Mouse (Mus musculus) midbrain, postnatal 0 days (tissue): Measurements from ENCODE around the gene Slx1b. TPM values are rescaled to one million over a fixed set of nuclear protein-coding genes. Genes with fewer than 3 reads are reported as not detected.
A peak's percentile ranks its signal among the peaks of the same experiment; 100 is the strongest.
"Not testable (repeated sequence)": the region's sequence is repeated elsewhere in the genome, so short reads cannot be mapped to it uniquely, and the experiment has no call there.

Source experiments
- ATAC-seq: fragments of 200-750 bp; cut with Nextera tagmentation; 2 replicates; pipeline ENCODE4 v1.8.0; 2017; ENCODE audit warnings: moderate number of reproducible peaks, mild to moderate bottlenecking, moderate TSS enrichment, moderate library complexity; ENCODE audit not compliant: low FRiP score
- DNase-seq: peaks from one replicate; pipeline ENCODE4 v3.0.0-alpha.2; 2015; ENCODE audit warnings: low spot score
- H3K27ac ChIP-seq: fragments of 300-500 bp; sonication (generic); 2 replicates; pipeline ENCODE4 v1.5.1; 2014; ENCODE audit warnings: low read depth, mild to moderate bottlenecking, low read length, mixed read lengths
- H3K27me3 ChIP-seq: fragments of 300-500 bp; sonication (generic); 2 replicates; pipeline ENCODE4 v1.6.1; 2014; ENCODE audit warnings: low read length, control low read depth, mixed read lengths; ENCODE audit not compliant: insufficient read depth
- H3K36me3 ChIP-seq: fragments of 300-500 bp; sonication (generic); 2 replicates; pipeline ENCODE4 v1.6.1; 2014; ENCODE audit warnings: low read length, control low read depth, mixed read lengths; ENCODE audit not compliant: insufficient read depth
- H3K4me1 ChIP-seq: fragments of 300-500 bp; sonication (generic); 2 replicates; pipeline ENCODE4 v1.6.1; 2014; ENCODE audit warnings: mild to moderate bottlenecking, control low read depth, antibody characterized with exemption, low read length, mixed read lengths; ENCODE audit not compliant: insufficient read depth
- H3K4me2 ChIP-seq: fragments of 300-500 bp; sonication (generic); 2 replicates; pipeline ENCODE4 v1.6.1; 2014; ENCODE audit warnings: low read depth, mild to moderate bottlenecking, low read length, mixed read lengths; ENCODE audit not compliant: poor library complexity, severe bottlenecking
- H3K4me3 ChIP-seq: fragments of 300-500 bp; sonication (generic); 2 replicates; pipeline ENCODE4 v1.5.1; 2014; ENCODE audit warnings: low read depth, mild to moderate bottlenecking, low read length, moderate library complexity
- H3K9ac ChIP-seq: fragments of 300-500 bp; sonication (generic); replicated peaks from 2 replicates; pipeline ENCODE4 v1.6.1; 2014; ENCODE audit warnings: mild to moderate bottlenecking, low read length, moderate library complexity, mixed read lengths; ENCODE audit not compliant: poor library complexity, severe bottlenecking
- H3K9me3 ChIP-seq: fragments of 300-500 bp; sonication (generic); 2 replicates; pipeline ENCODE4 v1.6.1; 2016; ENCODE audit warnings: low read length, control low read depth
- CTCF ChIP-seq: IDR thresholded peaks from 2 replicates; pipeline ENCODE4 v1.5.1; 2016; ENCODE audit warnings: antibody characterized with exemption, mild to moderate bottlenecking
- WGBS: fragments of 180-500 bp; shearing (Covaris S2); extraction: QIAGEN DNeasy Blood & Tissue Kit; methylation state at CpG from one replicate; pipeline ENCODE4 v1.1.7; 2014; 5-methylcytosine and 5-hydroxymethylcytosine counted together
- polyA plus RNA-seq: library from polyadenylated mRNA; unstranded; fragments of >200 nt; fragmentation: Nextera tagmentation; extraction: Ambion mirVana; gene quantifications from 2 replicates; pipeline ENCODE4 v1.2.1, GENCODE M21; 2015
- total RNA-seq: library from RNA; depleted of rRNA; stranded (reverse); fragments of >200 nt; gene quantifications from 2 replicates; pipeline ENCODE4 v1.2.3, GENCODE M21; 2014

Slx1b gene
- total and polyA plus RNA-seq, 2 experiments from 2014 or later: 10.9 to 25.0 TPM

GRCm38 (mm10) chr7:126736122-126736521 lies 40.5 kb upstream of the Slx1b start:
- Histone ChIP-seq H3K4me2 (no peak overlapping the region), H3K36me3 (no peaks in the 10 kb centered on the region), H3K4me3 (no peak overlapping the region), H3K4me1 (no peaks in the 10 kb centered on the region), H3K9ac (no peak overlapping the region), H3K27me3 (no peaks in the 10 kb centered on the region), H3K27ac (no peak overlapping the region), H3K9me3 (no peaks in the 10 kb centered on the region)
- 85% methylated on average over 8 of the region's 8 CpGs for WGBS
- no peak for TF ChIP-seq CTCF
- no peak for ATAC-seq
- DNase-seq: no peak

GRCm38 (mm10) chr7:126730256-126730789 lies 34.7 kb upstream of the Slx1b start:
- ATAC-seq, H3K27ac ChIP-seq: not testable (repeated sequence)

GRCm38 (mm10) chr7:126725667-126726066 lies 30.1 kb upstream of the Slx1b start:
- no peak for ATAC-seq
- H3K4me3 ChIP-seq: no peak overlapping the region
- no peak overlapping the region for H3K9ac ChIP-seq
- no peak overlapping the region for H3K27ac ChIP-seq
- H3K4me1 ChIP-seq: no peaks in the 10 kb centered on the region
- DNase-seq: no peak
- H3K36me3 ChIP-seq: no peaks in the 10 kb centered on the region
- no peaks in the 10 kb centered on the region for H3K27me3 ChIP-seq
- 85% methylated on average over 5 of the region's 5 CpGs for WGBS
- no peak overlapping the region for H3K4me2 ChIP-seq
- no peak for TF ChIP-seq CTCF
- no peaks in the 10 kb centered on the region for H3K9me3 ChIP-seq

More at GRCm38 (mm10) chr7:126730256-126730789, 34.7 kb upstream of the Slx1b start:
- H3K4me1 ChIP-seq, H3K9ac ChIP-seq, H3K4me2 ChIP-seq, H3K27me3 ChIP-seq, DNase-seq, H3K4me3 ChIP-seq, H3K36me3 ChIP-seq, H3K9me3 ChIP-seq: not testable (repeated sequence)
- WGBS: 82% methylated on average over 4 of the region's 4 CpGs

GRCm38 (mm10) chr7:126725077-126725476 lies 29.5 kb upstream of the Slx1b start:
- no peak for ATAC-seq
- H3K9ac ChIP-seq: no peak overlapping the region
- no peaks in the 10 kb centered on the region for H3K27me3 ChIP-seq
- no peak overlapping the region for H3K4me3 ChIP-seq
- no peak overlapping the region for H3K4me2 ChIP-seq
- H3K27ac ChIP-seq: no peak overlapping the region
- TF ChIP-seq CTCF: no peak
- WGBS: 81% methylated on average over 3 of the region's 3 CpGs
- no peak for DNase-seq
- no peaks in the 10 kb centered on the region for H3K4me1 ChIP-seq
- no peaks in the 10 kb centered on the region for H3K36me3 ChIP-seq
- H3K9me3 ChIP-seq: no peaks in the 10 kb centered on the region

GRCm38 (mm10) chr7:126721635-126722034 lies 26.1 kb upstream of the Slx1b start:
- Histone ChIP-seq H3K4me2 (no peak overlapping the region), H3K27ac (no peak overlapping the region), H3K27me3 (no peaks in the 10 kb centered on the region), H3K4me3 (no peak overlapping the region), H3K9me3 (no peaks in the 10 kb centered on the region), H3K4me1 (no peaks in the 10 kb centered on the region), H3K9ac (no peak overlapping the region), H3K36me3 (no peaks in the 10 kb centered on the region)
- no peak for ATAC-seq
- TF ChIP-seq CTCF: no peak
- DNase-seq: no peak
- WGBS: 93% methylated on average over 13 of the region's 13 CpGs

GRCm38 (mm10) chr7:126718787-126719337 lies 23.3 kb upstream of the Slx1b start:
- Histone ChIP-seq H3K4me3 (no peak overlapping the region), H3K27me3 (no peaks in the 10 kb centered on the region), H3K9ac (no peak overlapping the region), H3K27ac (no peak overlapping the region), H3K4me2 (no peak overlapping the region), H3K36me3 (no peaks in the 10 kb centered on the region), H3K4me1 (no peaks in the 10 kb centered on the region), H3K9me3 (no peaks in the 10 kb centered on the region)
- ATAC-seq: no peak
- DNase-seq: no peak
- 95% methylated on average over 5 of the region's 5 CpGs for WGBS
- peak; percentile 24 for TF ChIP-seq CTCF
